Mouse (Mus musculus) yolk sac, embryonic 10.5 days (tissue): ENCODE measurements around the gene Maff.
A peak's percentile ranks its signal among the peaks of the same experiment; 100 is the strongest.

Experiments used
- DNase-seq: peaks from one replicate; pipeline ENCODE4 v3.0.0-alpha.2; 2017; ENCODE audit warnings: low spot score

Maff gene

GRCm38 (mm10) chr15:79396736-79397135, 50.3 kb downstream of the Maff start:
- DNase-seq: no peak

GRCm38 (mm10) chr15:79399231-79400052, 53.0 kb downstream of the Maff start:
- DNase-seq: no peak

- no peak for DNase-seq
These were observed 53.9 kb downstream of the Maff start for GRCm38 (mm10) chr15:79400134-79400974.

- no peak for DNase-seq
These were observed 54.5 kb downstream of the Maff start for GRCm38 (mm10) chr15:79400975-79401365.

GRCm38 (mm10) chr15:79402176-79402575, 55.8 kb downstream of the Maff start:
- DNase-seq: no peak

GRCm38 (mm10) chr15:79402836-79403762, 56.7 kb downstream of the Maff start, which contains the start of gene Tmem184b:
TSS of gene Tmem184b (minus strand) at chr15:79403569.
- peak; percentile 77 for DNase-seq

GRCm38 (mm10) chr15:79403763-79404210, 57.4 kb downstream of the Maff start:
- DNase-seq: no peak

GRCm38 (mm10) chr15:79404277-79404676, 57.9 kb downstream of the Maff start:
- DNase-seq: no peak

GRCm38 (mm10) chr15:79406564-79406963, 60.1 kb downstream of the Maff start:
- no peak for DNase-seq
